Mouse (Mus musculus): ENCODE data around the gene Gm20518. TPM values are rescaled to one million over a fixed set of nuclear protein-coding genes. Genes with fewer than 3 reads are reported as not detected.

Gene Gm20518
- polyA plus RNA-seq, 1 experiment: 3.9 TPM

DNA sequence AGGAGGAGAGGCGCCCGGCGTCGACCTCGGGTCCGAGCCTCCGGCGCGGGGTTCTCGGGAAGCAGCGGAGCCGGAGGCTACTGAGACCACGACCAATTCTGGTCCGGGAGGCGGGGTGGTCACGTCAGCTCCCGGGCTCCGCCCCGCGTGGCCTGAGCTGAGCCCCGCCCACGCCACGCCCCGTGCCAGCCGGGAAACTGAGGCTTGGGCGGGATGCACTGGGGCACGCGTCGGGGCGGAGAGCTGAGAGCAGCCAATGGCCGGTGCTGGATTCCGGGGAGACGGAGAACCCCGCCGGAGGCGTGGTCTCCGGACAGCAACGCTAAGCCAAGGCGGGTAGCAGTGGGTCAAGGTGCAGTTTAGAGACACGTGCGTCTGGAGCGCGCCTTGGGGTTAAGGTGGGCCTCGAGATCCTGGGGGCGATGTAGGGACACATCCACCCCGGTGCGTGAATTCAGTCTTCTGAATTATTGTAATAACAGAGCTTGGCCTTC is 36.7 kb upstream of the Gm20518 start, which contains the start of gene Slc25a1:
Slc25a1 (minus strand) TSS at position 133 of the 494 bp plus-strand sequence.
- DNase-seq (ENCODE audit: low read depth): peak; percentile 89
- TF ChIP-seq CTCF (IDR thresholded peaks at IDR 0.05; ENCODE audit: borderline replicate concordance, extremely low read depth, insufficient read depth, insufficient read length) (no peak), POLR2A (IDR thresholded peaks at IDR 0.05; ENCODE audit: borderline replicate concordance, extremely low read depth, insufficient read depth, insufficient read length, poor library complexity, severe bottlenecking) (peak; percentile 19; the same call in 1 of the 2 replicates)

DNA sequence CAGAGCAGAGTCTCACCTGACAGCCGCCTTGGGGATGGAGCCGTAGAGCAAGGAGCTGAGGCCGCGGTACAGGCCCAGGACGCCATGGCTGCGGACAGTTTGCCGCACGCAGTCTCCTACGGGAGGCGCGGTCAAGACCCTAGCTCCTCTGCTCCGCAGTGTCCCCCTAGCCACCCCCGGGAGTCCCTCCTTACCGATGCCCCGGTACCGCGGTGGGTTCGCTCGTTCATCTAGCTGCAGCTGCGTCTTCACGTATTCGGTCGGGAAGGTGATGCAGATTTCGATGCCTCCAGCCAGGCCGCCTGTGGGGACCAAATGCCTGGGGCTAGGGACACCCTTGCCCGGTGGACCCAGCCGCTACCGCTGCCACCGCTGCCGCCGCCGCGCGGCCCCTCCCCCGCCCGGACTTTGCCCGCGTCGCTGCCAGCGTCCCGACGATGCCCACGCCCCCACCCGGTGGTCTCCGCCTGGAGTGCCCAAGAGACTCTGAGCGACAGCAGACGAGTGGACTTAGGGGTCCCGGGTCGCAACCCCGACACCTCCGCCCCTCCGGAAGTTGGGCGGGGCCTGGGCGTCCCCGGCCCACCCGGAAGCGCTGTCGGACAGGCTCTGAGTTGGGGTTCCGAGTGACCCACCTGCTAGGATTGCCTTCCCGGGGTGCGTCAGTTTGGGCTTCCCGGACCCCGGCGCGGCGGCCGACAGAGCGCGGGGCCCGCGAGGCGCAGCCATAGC is 36.0 kb upstream of the Gm20518 start:
- DNase-seq (ENCODE audit: low read depth): peak; percentile 52
- TF ChIP-seq POLR2A (IDR thresholded peaks at IDR 0.05; ENCODE audit: borderline replicate concordance, extremely low read depth, insufficient read depth, insufficient read length, poor library complexity, severe bottlenecking) (no peak), CTCF (IDR thresholded peaks at IDR 0.05; ENCODE audit: borderline replicate concordance, extremely low read depth, insufficient read depth, insufficient read length) (no peak)

DNA sequence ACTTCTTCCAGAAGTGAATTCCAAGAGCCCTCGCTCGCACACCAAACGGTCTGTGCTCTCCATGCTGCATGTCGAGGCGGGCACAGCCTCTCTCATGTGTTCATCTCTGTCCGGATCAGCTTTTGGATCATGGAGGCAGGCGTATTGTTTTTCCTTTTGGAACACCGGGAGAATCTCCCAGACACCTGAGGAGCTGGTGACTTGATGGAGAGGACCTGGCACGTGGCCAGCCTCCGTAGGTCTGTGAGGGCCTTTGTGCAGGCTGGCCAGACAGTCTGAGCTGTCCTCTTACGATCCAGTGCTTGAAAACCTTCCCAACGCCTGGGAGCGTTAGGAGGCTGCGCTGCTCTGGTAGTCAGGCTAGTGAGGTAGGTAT is 30.7 kb upstream of the Gm20518 start:
- no peak for TF ChIP-seq POLR2A (IDR thresholded peaks at IDR 0.05; ENCODE audit: borderline replicate concordance, extremely low read depth, insufficient read depth, insufficient read length, poor library complexity, severe bottlenecking)
- TF ChIP-seq CTCF (IDR thresholded peaks at IDR 0.05; ENCODE audit: borderline replicate concordance, extremely low read depth, insufficient read depth, insufficient read length): no peak
- DNase-seq (ENCODE audit: low read depth): no peak

DNA sequence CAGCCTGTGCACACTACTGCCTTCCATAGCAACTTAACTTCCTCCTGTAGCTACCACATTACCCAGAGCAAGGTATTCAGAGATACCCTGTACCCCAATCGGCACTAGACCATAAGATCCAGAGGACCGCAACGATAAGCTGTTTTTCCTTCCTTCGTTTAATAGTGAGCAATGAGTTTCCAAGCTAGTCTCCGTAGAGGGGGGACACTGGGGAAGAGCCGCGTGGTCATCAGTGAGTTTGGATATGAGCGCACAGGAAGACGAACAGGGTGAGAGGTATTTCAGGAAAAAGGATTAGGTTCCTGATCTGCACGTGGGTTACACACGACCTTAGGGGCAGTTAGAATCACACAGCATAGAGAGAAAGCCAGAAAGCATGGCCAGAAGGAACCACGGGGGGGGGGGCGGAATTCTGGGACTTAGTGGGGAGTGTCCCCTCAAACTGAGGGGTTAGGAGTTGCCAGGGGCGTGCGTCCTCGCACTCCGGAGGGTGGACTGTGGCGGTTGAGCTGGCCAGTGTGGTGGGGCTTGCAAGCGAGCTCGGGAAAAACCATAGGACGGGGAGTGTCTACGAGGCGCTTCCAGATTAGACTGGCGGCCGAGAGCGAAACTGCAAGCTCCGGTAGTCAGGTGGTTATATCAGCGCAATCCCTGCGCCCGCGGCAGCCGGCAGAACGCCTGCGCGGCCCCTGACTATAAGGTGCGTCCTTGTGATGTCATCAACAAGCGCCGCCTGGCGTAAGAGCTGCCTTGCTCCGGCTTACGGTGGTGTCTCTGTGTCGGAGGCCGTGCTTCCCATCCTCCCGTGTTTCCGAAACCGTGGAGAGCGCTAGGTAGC is 30.1 kb upstream of the Gm20518 start:
- DNase-seq (ENCODE audit: low read depth): peak; percentile 99
- peak; percentile 72; the same call in 1 of the 2 replicates for TF ChIP-seq POLR2A (IDR thresholded peaks at IDR 0.05; ENCODE audit: borderline replicate concordance, extremely low read depth, insufficient read depth, insufficient read length, poor library complexity, severe bottlenecking)
- TF ChIP-seq CTCF (IDR thresholded peaks at IDR 0.05; ENCODE audit: borderline replicate concordance, extremely low read depth, insufficient read depth, insufficient read length): peak; percentile 68

DNA sequence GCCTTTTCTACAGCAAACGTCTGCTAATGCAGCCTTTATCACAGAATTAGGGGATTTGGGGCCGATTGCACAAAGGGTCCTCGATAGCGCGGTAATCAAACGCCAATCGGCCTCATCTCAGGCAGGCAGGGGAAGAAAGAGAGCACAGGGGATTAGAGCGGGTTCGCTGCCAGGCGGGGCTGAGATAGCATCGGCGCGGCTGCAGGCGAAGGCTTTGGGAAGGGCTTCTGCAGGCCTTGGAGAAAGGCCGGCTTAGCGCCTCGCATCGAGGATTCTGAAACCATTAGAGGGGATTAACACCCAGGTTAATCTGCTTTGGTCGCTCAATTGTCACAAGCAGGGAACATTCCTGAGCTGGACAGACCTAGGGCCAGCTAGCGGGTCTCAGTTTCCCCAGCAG is 29.1 kb upstream of the Gm20518 start:
- TF ChIP-seq POLR2A (IDR thresholded peaks at IDR 0.05; ENCODE audit: borderline replicate concordance, extremely low read depth, insufficient read depth, insufficient read length, poor library complexity, severe bottlenecking): no peak
- TF ChIP-seq CTCF (IDR thresholded peaks at IDR 0.05; ENCODE audit: borderline replicate concordance, extremely low read depth, insufficient read depth, insufficient read length): no peak
- DNase-seq (ENCODE audit: low read depth): peak; percentile 54

DNA sequence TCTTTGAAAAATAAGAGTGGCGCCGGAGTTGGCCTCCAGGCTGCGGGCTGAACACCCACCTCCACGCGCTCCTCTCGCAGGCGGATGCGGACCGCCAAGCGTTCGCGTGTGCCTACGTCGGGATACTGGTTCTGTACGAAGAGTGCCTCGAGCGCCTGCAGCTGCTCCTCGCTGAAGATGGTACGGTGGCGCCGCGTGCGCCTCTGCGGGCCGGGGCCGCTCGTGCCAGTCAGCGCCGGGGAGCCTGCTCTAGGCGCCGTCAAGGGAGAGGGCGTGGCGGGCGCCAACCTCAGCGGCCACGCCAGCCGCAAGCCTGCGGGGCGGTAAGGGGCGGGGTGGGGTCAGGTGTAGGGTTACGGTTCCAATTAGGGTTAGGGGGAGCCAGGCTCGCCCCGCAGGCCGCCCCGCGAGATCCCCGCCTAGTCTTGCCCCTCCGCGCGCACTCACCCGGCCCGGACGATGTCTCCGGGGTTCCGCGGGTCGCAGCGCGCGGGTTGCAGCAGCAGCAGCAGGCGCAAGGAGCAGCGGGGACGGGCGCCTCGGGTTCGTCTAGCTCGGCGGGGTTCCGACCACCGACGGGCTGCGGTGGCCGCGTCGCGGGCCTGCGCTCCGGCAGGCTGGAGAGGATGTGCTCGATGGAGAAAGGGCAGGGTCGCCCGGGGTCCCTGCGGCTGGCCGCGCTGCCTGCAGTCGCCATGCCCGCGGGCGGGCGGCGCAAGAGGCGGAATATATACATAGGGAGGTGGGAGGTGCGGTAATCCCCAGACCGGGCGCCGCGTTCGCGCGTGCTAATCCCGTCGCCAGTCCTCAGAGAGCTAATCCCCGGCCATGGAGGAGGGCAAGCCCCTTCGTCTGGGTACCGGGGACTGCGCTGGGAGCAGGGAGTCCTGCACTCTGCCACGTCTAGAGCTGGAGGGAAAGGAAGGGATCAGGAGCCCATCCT is 23.1 kb upstream of the Gm20518 start, which contains the start of gene Gsc2:
Gsc2 (minus strand) TSS at position 753 of the 943 bp plus-strand sequence.
- peak; percentile 29 for DNase-seq (ENCODE audit: low read depth)
- TF ChIP-seq POLR2A (IDR thresholded peaks at IDR 0.05; ENCODE audit: borderline replicate concordance, extremely low read depth, insufficient read depth, insufficient read length, poor library complexity, severe bottlenecking) (no peak), CTCF (IDR thresholded peaks at IDR 0.05; ENCODE audit: borderline replicate concordance, extremely low read depth, insufficient read depth, insufficient read length) (no peak)

DNA sequence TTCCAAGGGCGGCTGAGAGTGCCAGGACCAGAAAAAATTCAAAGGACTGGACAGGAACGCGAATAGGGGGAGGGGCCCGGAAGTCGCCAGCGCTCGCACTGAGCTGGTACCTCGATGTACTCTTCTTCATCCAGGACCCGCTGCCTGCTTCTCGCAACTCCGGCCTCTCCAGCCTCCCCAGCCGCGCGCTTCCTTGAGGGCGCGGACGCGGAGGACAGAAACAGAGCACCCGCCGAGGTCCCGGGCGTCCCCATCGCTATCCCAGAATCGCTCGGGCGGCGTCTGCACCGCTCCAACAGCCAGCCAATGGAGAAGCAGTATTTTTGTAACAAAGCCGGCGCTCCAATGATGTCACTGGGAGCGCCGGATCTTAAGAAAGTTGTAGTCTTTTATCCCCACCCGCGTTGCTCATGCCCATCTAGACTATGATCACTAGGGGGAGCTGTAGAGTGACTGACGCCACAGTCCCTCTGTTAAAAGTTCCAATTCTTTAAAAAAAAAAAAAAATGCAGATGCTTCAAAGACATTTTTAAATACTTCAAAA is 19.7 kb upstream of the Gm20518 start, which contains the start of gene Ess2:
Ess2 (minus strand) TSS at position 297 of the 544 bp plus-strand sequence.
- TF ChIP-seq CTCF (IDR thresholded peaks at IDR 0.05; ENCODE audit: borderline replicate concordance, extremely low read depth, insufficient read depth, insufficient read length) (peak; percentile 75; the same call in 1 of the 2 replicates), POLR2A (IDR thresholded peaks at IDR 0.05; ENCODE audit: borderline replicate concordance, extremely low read depth, insufficient read depth, insufficient read length, poor library complexity, severe bottlenecking) (peak; percentile 62; the same call in 1 of the 2 replicates)
- peak; percentile 99 for DNase-seq (ENCODE audit: low read depth)

DNA sequence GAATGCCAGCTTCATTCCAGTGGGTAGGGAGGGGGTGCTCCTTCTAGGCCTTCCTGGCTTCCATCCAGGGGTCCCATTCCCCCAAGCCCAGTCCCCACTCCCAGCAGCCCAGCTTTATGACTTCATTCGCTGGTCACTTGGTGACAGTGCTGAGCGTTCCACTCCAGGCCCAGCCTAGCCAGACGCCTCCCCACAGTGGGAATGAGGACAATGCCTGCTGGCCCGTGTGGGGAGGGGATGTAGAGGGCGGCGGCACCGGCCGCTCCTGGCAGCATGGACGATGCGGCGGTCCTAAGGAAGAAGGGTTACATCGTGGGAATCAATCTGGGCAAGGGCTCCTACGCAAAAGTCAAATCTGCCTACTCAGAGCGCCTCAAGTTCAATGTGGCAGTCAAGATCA is 7.0 kb upstream of the Gm20518 start, which contains the start of the genes Dgcr2 and Tssk2:
Dgcr2 (minus strand) TSS at position 101 of the 400 bp plus-strand sequence.
Tssk2 (plus strand) TSS at position 176 of the 400 bp plus-strand sequence.
- DNase-seq (ENCODE audit: low read depth): no peak

DNA sequence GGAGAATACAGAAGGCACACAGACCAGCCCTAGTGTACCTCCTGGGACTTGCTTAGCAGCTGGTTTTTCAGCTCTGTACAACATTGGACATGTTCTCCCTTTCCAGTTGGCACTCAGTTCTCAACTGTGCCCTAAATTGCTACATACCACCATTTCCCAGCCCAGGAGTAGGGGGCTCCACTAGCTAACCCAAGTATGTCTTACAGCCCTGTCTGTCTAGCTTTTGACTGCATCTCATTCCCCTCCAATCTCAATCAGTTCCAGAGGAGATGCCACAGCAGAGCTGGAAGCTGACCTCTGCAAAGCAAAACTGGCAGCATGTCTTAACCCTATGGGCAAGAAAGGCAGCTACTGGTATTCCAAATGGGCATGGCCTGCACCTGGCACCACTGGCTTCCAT is 4.6 kb upstream of the Gm20518 start:
- TF ChIP-seq POLR2A (IDR thresholded peaks at IDR 0.05; ENCODE audit: borderline replicate concordance, extremely low read depth, insufficient read depth, insufficient read length, poor library complexity, severe bottlenecking): no peak
- no peak for TF ChIP-seq CTCF (IDR thresholded peaks at IDR 0.05; ENCODE audit: borderline replicate concordance, extremely low read depth, insufficient read depth, insufficient read length)
- no peak for DNase-seq (ENCODE audit: low read depth)

More for the DNA sequence above, 7.0 kb upstream of the Gm20518 start, which contains the start of the genes Dgcr2 and Tssk2:
- TF ChIP-seq CTCF (IDR thresholded peaks at IDR 0.05; ENCODE audit: borderline replicate concordance, extremely low read depth, insufficient read depth, insufficient read length): no peak

DNA sequence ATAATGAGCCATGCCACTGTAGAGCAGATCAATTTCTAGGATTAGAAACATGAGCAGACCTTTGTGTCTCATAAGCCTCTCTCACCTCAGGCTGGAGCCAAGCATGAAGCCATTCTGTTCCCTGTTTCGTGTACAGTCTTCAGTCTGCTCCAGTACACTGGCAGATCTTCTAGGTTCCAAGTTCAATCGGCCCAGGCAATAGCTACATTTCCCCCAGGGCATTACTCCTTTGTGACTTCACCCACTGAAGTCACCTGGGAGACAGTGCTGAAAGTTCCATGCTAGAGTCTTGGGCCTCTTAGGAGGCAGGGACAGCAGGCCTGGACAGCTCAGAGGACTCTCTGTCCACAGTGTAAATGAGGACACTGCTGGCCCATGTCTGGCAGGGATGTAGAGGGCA is 2.5 kb upstream of the Gm20518 start, which contains the start of gene Tssk1:
Tssk1 (plus strand) TSS at position 301 of the 400 bp plus-strand sequence.
- no peak for DNase-seq (ENCODE audit: low read depth)
- no peak for TF ChIP-seq POLR2A (IDR thresholded peaks at IDR 0.05; ENCODE audit: borderline replicate concordance, extremely low read depth, insufficient read depth, insufficient read length, poor library complexity, severe bottlenecking)
- no peak for TF ChIP-seq CTCF (IDR thresholded peaks at IDR 0.05; ENCODE audit: borderline replicate concordance, extremely low read depth, insufficient read depth, insufficient read length)
